7 mouse cellular contexts compared by ENCODE assay signal in genomic region chrX:18162192-18162857, GRCm38 (mm10). TPM values are rescaled to one million over a fixed set of nuclear protein-coding genes. Genes with fewer than 3 reads are reported as not detected.
DNase-seq lines count a peak whose midpoint lies in the region; ATAC-seq lines count a peak whose summit lies in the region.

Kdm6a (plus strand) TSS chrX:18162575.

- no peaks in the 10 kb centered on the region for H3K27me3 ChIP-seq in embryonic facial prominence, embryonic 11.5 days (ENCODE audit: control insufficient read depth, insufficient read depth, low read length)
- H3K27me3 ChIP-seq in limb, embryonic 10.5 days (ENCODE audit: low read depth, poor library complexity, severe bottlenecking) = no peaks in the 10 kb centered on the region
- H3K27me3 ChIP-seq in midbrain, embryonic 13.5 days = no peaks in the 10 kb centered on the region

- H3K4me2 ChIP-seq in embryonic facial prominence, embryonic 11.5 days (ENCODE audit: low read depth, low read length) = peak within 1 kb of the TSS; percentile 57
- H3K4me2 ChIP-seq in midbrain, embryonic 13.5 days (replicated peaks) = peak within 1 kb of the TSS; percentile 70

- H3K9ac ChIP-seq in embryonic facial prominence, embryonic 11.5 days (replicated peaks; ENCODE audit: low read length) = peak within 1 kb of the TSS; percentile 90
- peak within 1 kb of the TSS; percentile 90 for H3K9ac ChIP-seq in midbrain, embryonic 13.5 days (replicated peaks)

- H3K36me3 ChIP-seq in embryonic facial prominence, embryonic 11.5 days (replicated peaks; ENCODE audit: control insufficient read depth, insufficient read depth, low read depth, low read length) = no peaks in the 10 kb centered on the region
- H3K36me3 ChIP-seq in limb, embryonic 10.5 days = no peaks in the 10 kb centered on the region
- H3K36me3 ChIP-seq in midbrain, embryonic 13.5 days = no peaks in the 10 kb centered on the region

- H3K4me1 ChIP-seq in embryonic facial prominence, embryonic 11.5 days (ENCODE audit: control insufficient read depth, insufficient read depth, low read length) = no peaks in the 10 kb centered on the region
- no peaks in the 10 kb centered on the region for H3K4me1 ChIP-seq in limb, embryonic 10.5 days
- H3K4me1 ChIP-seq in midbrain, embryonic 13.5 days (replicated peaks) = no peaks in the 10 kb centered on the region

- under 1% methylated on average over 33 of the region's 50 CpGs for WGBS in embryonic facial prominence, embryonic 11.5 days
- WGBS in limb, embryonic 10.5 days = under 1% methylated on average over 39 of the region's 50 CpGs
- WGBS in midbrain, embryonic 13.5 days = under 1% methylated on average over 50 of the region's 50 CpGs

- peak; percentile 100 for ATAC-seq in embryonic facial prominence, embryonic 11.5 days (replicated peaks; ENCODE audit: insufficient number of reproducible peaks, low FRiP score, low TSS enrichment, low read depth)
- peak; percentile 86 for ATAC-seq in granulocyte monocyte progenitor cell, adult 5-6 weeks (replicated peaks; ENCODE audit: poor library complexity, severe bottlenecking)
- peak; percentile 100 for ATAC-seq in midbrain, embryonic 13.5 days

- peak within 1 kb of the TSS; percentile 92 for H3K27ac ChIP-seq in embryonic facial prominence, embryonic 11.5 days (replicated peaks; ENCODE audit: low read depth, low read length)
- H3K27ac ChIP-seq in limb, embryonic 10.5 days = peak within 1 kb of the TSS; percentile 97
- peak within 1 kb of the TSS; percentile 97 for H3K27ac ChIP-seq in midbrain, embryonic 13.5 days

- peak; percentile 100 for DNase-seq in adrenal gland, postnatal 14 days
- DNase-seq in embryonic facial prominence, embryonic 11.5 days (ENCODE audit: low spot score) = peak; percentile 97
- peak; percentile 100 for DNase-seq in kidney, adult 11 months
- peak; percentile 92 for DNase-seq in limb, embryonic 10.5 days (ENCODE audit: low spot score)
- DNase-seq in spleen, adult 12 weeks (ENCODE audit: low spot score) = peak; percentile 98

- H3K9me3 ChIP-seq in embryonic facial prominence, embryonic 11.5 days (replicated peaks; ENCODE audit: control insufficient read depth, low read length) = no peaks in the 10 kb centered on the region
- H3K9me3 ChIP-seq in limb, embryonic 10.5 days (replicated peaks) = no peaks in the 10 kb centered on the region
- no peaks in the 10 kb centered on the region for H3K9me3 ChIP-seq in midbrain, embryonic 13.5 days

- peak within 1 kb of the TSS; percentile 77 for H3K4me3 ChIP-seq in embryonic facial prominence, embryonic 11.5 days (ENCODE audit: low read depth, low read length)
- H3K4me3 ChIP-seq in limb, embryonic 10.5 days = peak within 1 kb of the TSS; percentile 88
- peak within 1 kb of the TSS; percentile 78 for H3K4me3 ChIP-seq in midbrain, embryonic 13.5 days (replicated peaks)

RNA-seq across cellular contexts. Expression of gene Kdm6a, which starts in this region (rescaled TPM):
- total RNA-seq in adrenal gland, postnatal 14 days (2021) = 39.2 and 44.1 TPM in 2 replicates
- polyA plus RNA-seq in embryonic facial prominence, embryonic 11.5 days (2014; fragmentation: Nextera tagmentation; extraction: Ambion mirVana) = 35.5 and 38.1 TPM in 2 replicates
- total RNA-seq in granulocyte monocyte progenitor cell, adult 5-6 weeks (2014; fragmentation: Nextera tagmentation) = 30.2 and 41.1 TPM in 2 replicates
- 40.1 and 46.0 TPM in 2 replicates for total RNA-seq in granulocyte monocyte progenitor cell, adult 5-6 weeks (2017)
- polyA plus RNA-seq in limb, embryonic 10.5 days (2016; fragmentation: Nextera tagmentation; extraction: Ambion mirVana) = 23.2 and 26.9 TPM in 2 replicates
- 24.4 and 24.6 TPM in 2 replicates for polyA plus RNA-seq in midbrain, embryonic 13.5 days (2015; fragmentation: Nextera tagmentation; extraction: Ambion mirVana)

Comparison
In these comparisons a context has a peak if more than half of its experiments do, and no peak if none do; other contexts are left out.
1. Peak in every context shown above with its lines: DNase-seq, ATAC-seq, H3K4me3 ChIP-seq and H3K27ac ChIP-seq.